ENCODE assay signal across 13 mouse cellular contexts in genomic region chr1:168549807-168550435, GRCm38 (mm10).
DNase-seq lines count a peak whose midpoint lies in the region; ATAC-seq and TF ChIP-seq lines count a peak whose summit lies in the region.
"Had no signal": no experiment of that assay in that cellular context is flagged by ENCODE, and none has a peak within 500 bp of the region (broad histone marks: within the 10 kb centered on the region; RNA-seq: fewer than 3 reads in every experiment).

No protein-coding gene starts in this region.

- H3K27ac ChIP-seq in hindbrain, postnatal 0 days, result peak overlapping the region; percentile 46; the same call in 1 of the 2 replicates
- H3K27ac ChIP-seq in midbrain, postnatal 0 days (ENCODE audit: low read depth, low read length), result no peak overlapping the region; the same call in 1 of the 2 replicates
- no peak overlapping the region for H3K27ac ChIP-seq in kidney, embryonic 16.5 days (ENCODE audit: low read length)
- H3K27ac ChIP-seq: heart, embryonic 15.5 days had no signal

- DNase-seq in frontal cortex, postnatal 25 days (ENCODE audit: low spot score in 2 of 2), result no peak
- peak; percentile 67 for DNase-seq in brain, adult 2 months (ENCODE audit: low read depth, low spot score)
- DNase-seq in hindbrain, postnatal 0 days (ENCODE audit: low spot score), result peak; percentile 65
- DNase-seq in midbrain, postnatal 0 days (ENCODE audit: low spot score), result peak; percentile 65
- DNase-seq in lung, postnatal 25 days (ENCODE audit: low spot score), result no peak
- DNase-seq: gastrocnemius, postnatal 25 days; kidney, adult 2 months; liver, postnatal 0 days had no signal

- no peaks in the 10 kb centered on the region for H3K4me1 ChIP-seq in hindbrain, postnatal 0 days (ENCODE audit: insufficient read depth, low read length)
- H3K4me1 ChIP-seq in midbrain, postnatal 0 days (ENCODE audit: insufficient read depth, low read length), result no peaks in the 10 kb centered on the region
- H3K4me1 ChIP-seq in kidney, embryonic 16.5 days (ENCODE audit: insufficient read depth, low read length), result no peaks in the 10 kb centered on the region

- H3K4me2 ChIP-seq in hindbrain, postnatal 0 days (ENCODE audit: low read depth, low read length), result no peak overlapping the region
- H3K4me2 ChIP-seq in midbrain, postnatal 0 days (ENCODE audit: low read depth, low read length, poor library complexity, severe bottlenecking), result no peak overlapping the region
- no peak overlapping the region for H3K4me2 ChIP-seq in kidney, embryonic 16.5 days (replicated peaks; ENCODE audit: low read depth, low read length)
- H3K4me2 ChIP-seq: heart, embryonic 15.5 days had no signal

- H3K9me3 ChIP-seq in hindbrain, postnatal 0 days (ENCODE audit: low read length), result no peaks in the 10 kb centered on the region
- H3K9me3 ChIP-seq in midbrain, postnatal 0 days (ENCODE audit: low read length), result no peaks in the 10 kb centered on the region
- no peaks in the 10 kb centered on the region for H3K9me3 ChIP-seq in kidney, embryonic 16.5 days (ENCODE audit: low read length)
- H3K9me3 ChIP-seq: heart, embryonic 15.5 days had no signal

- H3K36me3 ChIP-seq in hindbrain, postnatal 0 days (ENCODE audit: insufficient read depth, low read length), result no peaks in the 10 kb centered on the region
- H3K36me3 ChIP-seq in midbrain, postnatal 0 days (ENCODE audit: insufficient read depth, low read length), result no peaks in the 10 kb centered on the region
- H3K36me3 ChIP-seq in kidney, embryonic 16.5 days (ENCODE audit: insufficient read depth, low read length), result no peaks in the 10 kb centered on the region
- H3K36me3 ChIP-seq: G1E; heart, embryonic 15.5 days had no signal

- WGBS in hindbrain, postnatal 0 days, result 34% methylated on average over 7 of the region's 7 CpGs
- 33% methylated on average over 7 of the region's 7 CpGs for WGBS in midbrain, postnatal 0 days
- 66% methylated on average over 7 of the region's 7 CpGs for WGBS in kidney, embryonic 16.5 days

- H3K9ac ChIP-seq in hindbrain, postnatal 0 days (replicated peaks; ENCODE audit: low read length), result no peak overlapping the region
- H3K9ac ChIP-seq in midbrain, postnatal 0 days (replicated peaks; ENCODE audit: low read length, poor library complexity, severe bottlenecking), result no peak overlapping the region
- H3K9ac ChIP-seq in kidney, embryonic 16.5 days (replicated peaks; ENCODE audit: low read length), result no peak overlapping the region
- H3K9ac ChIP-seq: heart, embryonic 15.5 days; liver, postnatal 0 days had no signal

- no peaks in the 10 kb centered on the region; the same call in 1 of the 2 replicates for H3K27me3 ChIP-seq in hindbrain, postnatal 0 days (ENCODE audit: insufficient read depth, low read length)
- H3K27me3 ChIP-seq in midbrain, postnatal 0 days (ENCODE audit: insufficient read depth, low read length), result no peaks in the 10 kb centered on the region
- no peaks in the 10 kb centered on the region for H3K27me3 ChIP-seq in kidney, embryonic 16.5 days (ENCODE audit: insufficient read depth, low read length)
- H3K27me3 ChIP-seq: heart, embryonic 15.5 days had no signal

- no peak for TF ChIP-seq CTCF in hindbrain, postnatal 0 days (IDR thresholded peaks at IDR 0.05; ENCODE audit: low read depth)
- no peak for TF ChIP-seq CTCF in midbrain, postnatal 0 days (IDR thresholded peaks at IDR 0.05)

- peak; percentile 94 for ATAC-seq in frontal cortex, adult (ENCODE audit: low TSS enrichment)
- ATAC-seq in hindbrain, postnatal 0 days, result peak; percentile 56; the same call in 1 of the 2 replicates
- no peak for ATAC-seq in midbrain, postnatal 0 days (ENCODE audit: low FRiP score)
- ATAC-seq in kidney, embryonic 16.5 days (ENCODE audit: low FRiP score, low TSS enrichment), result no peak
- no peak for ATAC-seq in megakaryocyte, adult 5-6 weeks (ENCODE audit: poor library complexity, severe bottlenecking)
- ATAC-seq: liver, postnatal 0 days had no signal

- no peak overlapping the region for H3K4me3 ChIP-seq in hindbrain, postnatal 0 days (ENCODE audit: low read length)
- H3K4me3 ChIP-seq in midbrain, postnatal 0 days (ENCODE audit: low read depth, low read length), result no peak overlapping the region
- H3K4me3 ChIP-seq in kidney, embryonic 16.5 days (ENCODE audit: low read length), result no peak overlapping the region
- H3K4me3 ChIP-seq: heart, embryonic 15.5 days had no signal

Comparison
In these comparisons a context has a peak if more than half of its experiments do, and no peak if none do; other contexts are left out.
1. ATAC-seq: peak in frontal cortex, adult (single experiment) and hindbrain, postnatal 0 days (single experiment); none in midbrain, postnatal 0 days (single experiment), kidney, embryonic 16.5 days (single experiment) and megakaryocyte, adult 5-6 weeks (single experiment).
2. DNase-seq: peak in brain, adult 2 months (single experiment), hindbrain, postnatal 0 days (single experiment) and midbrain, postnatal 0 days (single experiment); none in frontal cortex, postnatal 25 days (0 of 2) and lung, postnatal 25 days (single experiment).